Mouse (Mus musculus): ENCODE results near the gene Kcnd1. TPM values are rescaled to one million over a fixed set of nuclear protein-coding genes. Genes with fewer than 3 reads are reported as not detected.

Gene Kcnd1
- polyA plus RNA-seq (2017; shearing (Covaris generic)), result 1.3 TPM

DNA sequence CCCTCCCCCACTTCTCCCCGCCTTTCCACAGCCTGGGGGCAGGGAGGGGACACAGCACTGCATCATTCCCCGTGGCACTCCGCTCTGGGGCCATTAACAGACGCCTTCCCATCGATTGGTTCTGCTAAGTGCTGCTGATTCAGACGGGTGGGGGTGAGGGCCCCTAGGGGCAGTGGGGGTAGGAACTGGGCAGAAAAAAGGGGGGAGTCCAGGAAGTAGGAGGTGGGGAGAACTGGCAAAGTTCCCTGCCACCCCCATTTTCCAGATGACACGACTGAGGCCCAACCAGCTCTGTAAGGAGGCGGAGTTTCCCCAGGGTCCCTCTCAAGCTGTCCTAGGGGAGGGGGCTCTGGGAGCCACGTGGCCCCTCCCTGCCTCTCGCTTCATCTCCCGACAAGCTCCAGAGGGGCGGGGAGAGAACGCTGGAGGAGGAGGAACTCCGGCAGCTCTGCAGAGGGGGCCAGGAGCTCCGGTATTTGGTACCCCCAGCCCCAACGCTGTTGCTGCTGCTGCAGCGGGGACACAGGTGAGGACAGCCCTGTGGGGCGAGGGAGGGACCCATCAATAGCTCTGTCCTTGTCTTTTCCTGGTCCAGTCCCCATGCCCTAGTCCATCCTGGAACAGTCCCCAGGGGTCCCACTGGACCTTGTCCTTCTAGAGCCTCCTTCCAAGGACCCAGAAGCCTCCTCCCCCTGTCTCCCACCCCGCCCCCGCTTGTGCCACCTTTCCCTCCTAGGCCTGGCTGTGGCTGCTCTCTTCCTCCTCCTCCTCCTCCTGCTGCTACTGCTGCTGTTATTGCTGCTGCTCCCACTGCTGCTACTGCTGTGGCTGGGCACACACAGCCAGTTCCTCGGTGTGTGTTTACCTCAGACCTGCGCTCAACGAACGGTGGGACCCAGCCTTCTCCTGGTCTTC is at the start of gene Kcnd1:
Gene Kcnd1, plus strand, starts transcription at position 425 of the 915 bp plus-strand sequence.

DNA sequence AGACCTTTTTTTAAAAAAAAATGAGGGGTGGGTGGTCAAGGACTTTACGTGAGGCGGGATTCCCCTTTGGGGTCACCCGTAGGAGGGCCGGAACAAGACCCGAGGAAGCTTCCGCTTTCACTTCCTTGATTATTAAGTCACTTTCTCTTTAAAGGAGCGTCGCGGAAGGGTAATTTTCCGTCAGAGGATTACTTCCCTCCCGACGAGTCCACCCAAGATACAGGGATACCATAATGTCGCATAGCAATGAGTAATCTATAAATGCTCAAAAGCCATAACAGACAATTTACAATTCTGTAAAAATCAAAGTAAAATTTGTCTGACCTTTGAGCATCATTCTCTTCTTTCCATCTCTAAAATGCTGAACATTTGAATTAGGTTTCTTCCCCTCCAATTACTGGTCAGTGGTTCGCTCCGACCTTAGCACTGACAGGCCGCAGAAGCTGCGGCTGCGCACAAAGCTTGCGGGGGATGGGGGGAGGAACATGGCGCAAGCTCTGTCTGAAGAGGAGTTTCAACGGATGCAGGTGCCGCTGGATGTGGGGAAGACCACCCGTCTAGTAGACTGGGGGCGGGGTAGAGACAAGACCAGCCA is 32.5 kb upstream of the Kcnd1 start, which contains the start of gene Gripap1:
Gene Gripap1, plus strand, starts transcription at position 224 of the 595 bp plus-strand sequence.

DNA sequence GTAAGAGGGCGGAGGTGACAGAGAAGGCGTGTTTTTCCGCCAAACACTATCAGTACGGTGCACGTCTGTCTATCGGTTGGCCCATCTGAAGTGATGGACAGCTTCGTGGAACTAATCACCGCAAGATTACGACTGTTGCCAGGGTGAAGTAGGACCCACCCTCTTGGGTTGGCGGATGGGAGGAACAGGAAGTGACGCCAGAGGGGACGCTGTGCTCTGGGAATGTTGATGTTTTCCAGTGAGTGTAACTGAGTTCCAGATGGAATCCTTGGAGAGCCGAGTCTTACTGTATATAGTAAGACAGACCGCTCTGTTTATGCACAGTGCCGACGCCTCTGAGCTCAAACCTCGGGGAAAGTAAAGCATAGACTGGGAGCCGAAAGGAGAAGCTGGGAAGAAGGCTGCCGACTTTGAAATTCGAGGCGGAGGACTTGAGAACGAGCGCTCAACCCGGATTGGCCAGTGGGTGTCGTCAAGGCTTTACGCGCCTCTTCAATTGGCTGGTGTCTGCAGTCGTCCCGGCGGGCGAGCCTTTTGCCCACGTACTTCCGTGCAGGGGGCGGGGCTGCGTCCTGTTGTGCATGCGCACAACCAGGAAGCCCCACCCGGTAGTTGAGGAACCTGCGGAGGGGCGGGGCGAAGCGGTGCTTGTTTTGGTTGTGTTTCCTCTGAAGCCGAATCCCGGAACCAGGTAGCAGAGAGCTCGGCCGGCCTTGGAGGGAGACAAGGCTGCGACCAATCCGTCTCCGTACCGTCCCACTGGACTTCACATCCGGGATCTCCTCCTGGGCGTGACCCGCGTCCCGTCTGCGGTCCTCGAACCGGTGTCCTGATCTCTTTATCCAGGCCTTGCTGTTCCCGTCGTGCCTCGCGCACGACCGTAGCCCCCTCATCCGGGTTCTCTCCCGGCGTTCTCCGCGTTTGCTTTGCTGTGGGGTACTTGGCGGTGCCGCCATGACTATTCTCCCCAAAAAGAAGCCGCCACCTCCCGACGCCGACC is 19.4 kb downstream of the Kcnd1 start, which contains the start of gene Otud5:
Gene Otud5, plus strand, starts transcription at position 202 of the 1,000 bp plus-strand sequence.

DNA sequence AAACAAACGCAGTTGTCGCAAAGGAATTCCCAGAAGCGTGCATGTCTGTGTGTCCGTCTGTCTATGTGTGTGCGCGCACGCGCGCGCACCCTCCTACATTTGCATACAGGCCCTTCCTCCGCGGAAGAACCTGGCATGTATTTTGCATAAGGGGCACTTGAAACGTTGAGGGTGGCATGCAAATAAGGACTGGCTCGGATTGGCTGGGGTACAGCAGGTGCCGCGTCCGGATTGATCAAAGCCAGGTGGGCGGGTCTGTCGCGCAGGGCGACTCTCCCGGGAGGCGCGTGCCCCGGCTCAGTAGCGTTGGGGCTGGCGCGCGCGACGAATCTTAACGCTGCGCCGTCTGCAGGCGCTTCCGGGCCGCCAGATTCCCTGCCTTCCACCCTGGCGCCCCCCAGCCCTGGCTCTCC is 55.9 kb downstream of the Kcnd1 start, which contains the start of gene Pim2:
Gene Pim2, plus strand, starts transcription at position 256 of the 413 bp plus-strand sequence.

DNA sequence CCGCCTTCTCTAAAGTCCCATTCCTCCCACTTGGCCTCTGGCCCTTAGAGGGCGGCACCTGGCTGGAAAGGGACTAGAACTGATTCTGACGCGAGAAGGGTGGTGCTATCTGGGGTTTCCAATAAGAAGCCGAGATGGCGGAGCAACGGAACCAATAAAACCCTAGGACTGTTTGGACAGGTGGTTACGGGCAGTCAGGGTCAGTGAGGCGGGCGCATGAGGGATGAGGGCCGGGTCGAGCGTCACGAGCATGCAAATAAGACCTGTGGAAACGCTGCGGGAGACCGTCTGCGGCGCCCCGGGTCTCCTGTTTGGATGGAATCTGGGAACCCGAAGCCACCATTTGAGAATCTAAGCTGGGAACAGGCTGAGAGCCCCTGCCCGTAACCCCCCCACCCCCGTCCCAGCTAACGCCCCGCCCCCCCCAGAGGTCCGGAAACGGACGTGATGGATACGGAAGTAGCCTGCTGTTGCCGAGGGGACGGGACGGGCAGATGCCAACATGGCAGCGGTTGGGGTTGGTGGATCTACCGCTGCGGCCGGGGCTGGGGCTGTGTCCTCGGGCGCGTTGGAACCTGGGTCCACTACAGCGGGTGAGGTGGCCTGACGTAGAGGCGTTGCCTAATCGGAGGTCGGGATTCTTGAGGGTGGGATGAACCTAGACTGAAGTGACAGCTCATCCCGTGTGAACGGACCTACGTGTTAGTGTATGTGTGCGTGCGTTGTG is 61.9 kb downstream of the Kcnd1 start, which contains the start of gene Slc35a2:
Gene Slc35a2, plus strand, starts transcription at position 188 of the 727 bp plus-strand sequence.

Other genes starting within 250 kb of the Kcnd1 start
- gene Foxp3, start 248.6 kb upstream of the Kcnd1 start, polyA plus RNA-seq (2017; shearing (Covaris generic)), result 110 TPM
- gene Ppp1r3f, start 248.0 kb upstream of the Kcnd1 start, polyA plus RNA-seq (2017; shearing (Covaris generic)), result 5.9 TPM
- gene Ccdc22, start 216.8 kb upstream of the Kcnd1 start, polyA plus RNA-seq (2017; shearing (Covaris generic)), result 36.4 TPM
- gene Cacna1f, start 215.2 kb upstream of the Kcnd1 start, polyA plus RNA-seq (2017; shearing (Covaris generic)), result not detected
- gene Syp, start 183.8 kb upstream of the Kcnd1 start, polyA plus RNA-seq (2017; shearing (Covaris generic)), result 14.3 TPM
- gene Prickle3, start 165.0 kb upstream of the Kcnd1 start, polyA plus RNA-seq (2017; shearing (Covaris generic)), result 37.0 TPM
- 120 TPM for gene Plp2, start 150.9 kb upstream of the Kcnd1 start, polyA plus RNA-seq (2017; shearing (Covaris generic))
- gene Magix, start 141.0 kb upstream of the Kcnd1 start, polyA plus RNA-seq (2017; shearing (Covaris generic)), result not detected
- gene Gpkow, start 125.2 kb upstream of the Kcnd1 start, polyA plus RNA-seq (2017; shearing (Covaris generic)), result 78.4 TPM
- 81.1 TPM for gene Wdr45, start 108.0 kb upstream of the Kcnd1 start, polyA plus RNA-seq (2017; shearing (Covaris generic))
- gene Gm45208, start 100.0 kb upstream of the Kcnd1 start, polyA plus RNA-seq (2017; shearing (Covaris generic)), result 1.1 TPM
- gene Praf2, start 93.8 kb upstream of the Kcnd1 start, polyA plus RNA-seq (2017; shearing (Covaris generic)), result 37.5 TPM
- gene Ccdc120, start 71.4 kb upstream of the Kcnd1 start, polyA plus RNA-seq (2017; shearing (Covaris generic)), result 0.45 TPM
- gene Tfe3, start 59.7 kb upstream of the Kcnd1 start, polyA plus RNA-seq (2017; shearing (Covaris generic)), result 43.5 TPM
- gene Gripap1, start 32.5 kb upstream of the Kcnd1 start, polyA plus RNA-seq (2017; shearing (Covaris generic)), result 122 TPM
- 16.1 TPM for gene Otud5, start 19.1 kb downstream of the Kcnd1 start, polyA plus RNA-seq (2017; shearing (Covaris generic))
- 61.9 TPM for gene Pim2, start 56.0 kb downstream of the Kcnd1 start, polyA plus RNA-seq (2017; shearing (Covaris generic))
- 45.5 TPM for gene Slc35a2, start 61.7 kb downstream of the Kcnd1 start, polyA plus RNA-seq (2017; shearing (Covaris generic))
- 174 TPM for gene Pqbp1, start 77.0 kb downstream of the Kcnd1 start, polyA plus RNA-seq (2017; shearing (Covaris generic))
- 174 TPM for gene Timm17b, start 77.1 kb downstream of the Kcnd1 start, polyA plus RNA-seq (2017; shearing (Covaris generic))
- gene Gm10491, start 85.5 kb downstream of the Kcnd1 start, polyA plus RNA-seq (2017; shearing (Covaris generic)), result not detected
- gene Gm10490, start 87.3 kb downstream of the Kcnd1 start, polyA plus RNA-seq (2017; shearing (Covaris generic)), result not detected
- not detected for gene Pcsk1n, start 97.5 kb downstream of the Kcnd1 start, polyA plus RNA-seq (2017; shearing (Covaris generic))
- not detected for gene Eras, start 106.3 kb downstream of the Kcnd1 start, polyA plus RNA-seq (2017; shearing (Covaris generic))
- 21.7 TPM for gene Hdac6, start 125.6 kb downstream of the Kcnd1 start, polyA plus RNA-seq (2017; shearing (Covaris generic))
- 49.0 TPM for gene Gata1, start 155.8 kb downstream of the Kcnd1 start, polyA plus RNA-seq (2017; shearing (Covaris generic))
- gene Glod5, start 196.2 kb downstream of the Kcnd1 start, polyA plus RNA-seq (2017; shearing (Covaris generic)), result not detected

Measured in CD4-positive, CD25-positive, alpha-beta regulatory T cell, adult 9 weeks (primary cell).